Mouse (Mus musculus) MEL (cell line): ENCODE measurements around the gene Chst12.

Source experiments
- CTCF ChIP-seq, 3 experiments: IDR thresholded peaks in 2 of 3; conservative IDR thresholded peaks in 1 of 3; 2 replicates each; pipeline ENCODE4 v1.5.1; 2011 to 2012; ENCODE audit warnings: low read length in 3 of 3, low read depth in 2 of 3, mild to moderate bottlenecking in 2 of 3, improper control_type of control experiment in 1 of 3, inconsistent platforms in 1 of 3, mixed read lengths in 1 of 3, moderate library complexity in 1 of 3; ENCODE audit not compliant: control insufficient read depth in 1 of 3, insufficient read depth in 1 of 3, poor library complexity in 1 of 3, severe bottlenecking in 1 of 3
- EP300 ChIP-seq, 2 experiments: IDR thresholded peaks; 2 replicates each; pipeline ENCODE4 v1.6.1; 2011; ENCODE audit warnings: improper control_type of control experiment in 2 of 2, low read length in 2 of 2, low read depth in 1 of 2, mild to moderate bottlenecking in 1 of 2

DNA sequence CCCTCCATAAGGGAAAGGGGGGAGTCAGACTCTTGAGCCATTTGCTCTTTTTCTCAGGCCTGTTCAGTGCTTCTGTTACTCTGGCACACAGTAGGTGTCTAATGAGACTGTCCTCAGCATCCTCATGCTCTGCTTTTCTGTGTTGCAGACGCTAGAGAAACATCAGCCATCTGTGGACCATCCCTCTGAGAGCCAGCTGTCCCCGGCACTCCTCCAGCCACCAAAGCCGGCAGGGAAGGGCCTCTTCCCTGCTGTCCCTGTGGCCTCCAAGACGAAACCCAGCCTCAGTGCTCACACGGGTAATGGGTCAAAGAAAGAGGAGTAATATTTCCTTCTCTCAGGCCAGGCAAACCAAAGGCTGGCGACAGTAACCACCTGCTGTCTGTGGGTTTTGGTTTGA, 14.2 kb upstream of the Chst12 start:
- TF ChIP-seq EP300 (IDR thresholded peaks at IDR 0.05; ENCODE audit: low read depth in 1 of 2, low read length in 2 of 2) (no peak), CTCF (IDR thresholded peaks at IDR 0.05 in 2 of 3, conservative IDR thresholded peaks at IDR 0.05 in 1 of 3; ENCODE audit: control insufficient read depth in 1 of 3, insufficient read depth in 1 of 3, low read depth in 2 of 3, low read length in 3 of 3, poor library complexity in 1 of 3, severe bottlenecking in 1 of 3) (no peak)
